Mouse (Mus musculus) neural tube, embryonic 10.5 days (tissue): ENCODE data around the gene Tsacc.
"Not testable (repeated sequence)": the region's sequence is repeated elsewhere in the genome, so short reads cannot be mapped to it uniquely, and the experiment has no call there.

ENCODE experiments used
- DNase-seq: peaks from one replicate; pipeline ENCODE4 v3.0.0-alpha.2; 2017; ENCODE audit warnings: low spot score; ENCODE audit errors: extremely low spot score

The Tsacc gene

GRCm38 (mm10) chr3:88284815-88285564 is 11.8 kb downstream of the Tsacc start:
- DNase-seq, result not testable (repeated sequence)

DNA sequence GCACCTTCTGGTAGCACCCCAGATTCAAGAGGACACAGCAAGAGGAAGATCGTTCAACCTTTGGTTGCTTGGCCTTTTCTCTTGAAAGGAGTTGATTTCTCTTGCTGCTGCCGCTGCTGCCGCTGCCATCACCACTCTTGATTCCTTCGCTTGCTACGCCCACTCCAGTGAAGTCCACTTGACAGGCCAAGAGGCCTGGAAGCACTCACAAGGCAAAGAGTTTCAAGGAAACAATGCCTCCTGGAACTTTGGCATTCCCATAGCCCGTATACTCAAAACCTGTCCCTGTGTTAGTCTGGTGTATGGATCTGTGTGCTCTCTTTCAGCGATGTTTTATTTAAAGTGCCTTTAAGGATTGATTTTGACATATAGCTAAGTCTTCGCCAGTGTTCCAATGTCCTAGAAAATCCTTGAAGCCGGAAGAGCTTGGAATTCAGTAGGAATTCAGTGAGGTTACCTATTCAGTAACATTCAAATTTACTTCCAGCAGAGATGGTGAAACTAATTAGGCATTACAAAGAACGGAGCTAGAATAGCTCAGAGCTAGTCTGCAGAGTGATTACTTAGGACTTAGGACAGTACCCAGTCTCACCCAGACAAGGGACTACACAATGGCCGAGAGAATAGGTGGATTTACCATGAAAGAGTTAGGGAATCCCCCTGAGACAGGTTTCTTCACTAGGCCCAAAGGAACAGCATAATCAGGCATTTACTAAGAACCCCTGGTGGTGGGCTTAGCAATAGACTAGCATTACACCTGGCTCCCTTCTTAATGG is 15.5 kb downstream of the Tsacc start:
- not testable (repeated sequence) for DNase-seq

DNA sequence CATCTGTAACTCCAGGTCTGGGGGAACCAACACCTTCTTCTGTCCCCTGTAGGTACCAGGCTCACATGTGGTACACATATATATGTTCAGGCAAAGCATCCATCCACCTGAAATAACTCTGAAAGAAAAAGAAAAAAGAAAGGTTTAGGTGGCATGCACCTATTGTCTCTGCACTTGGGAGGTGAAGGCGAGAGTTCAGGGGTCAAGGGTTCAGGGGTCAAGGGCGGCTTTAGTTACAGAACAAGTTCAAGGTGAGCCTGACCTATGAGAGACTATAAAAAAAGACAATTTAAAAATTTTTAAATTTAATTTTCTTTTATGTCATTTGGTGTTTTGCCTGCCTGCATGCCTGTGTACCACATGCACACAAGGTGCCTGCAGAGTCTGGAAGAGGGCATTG is 16.8 kb downstream of the Tsacc start:
- no peak for DNase-seq

- DNase-seq, result no peak
Measured at GRCm38 (mm10) chr3:88276529-88277143, 20.2 kb downstream of the Tsacc start.

DNA sequence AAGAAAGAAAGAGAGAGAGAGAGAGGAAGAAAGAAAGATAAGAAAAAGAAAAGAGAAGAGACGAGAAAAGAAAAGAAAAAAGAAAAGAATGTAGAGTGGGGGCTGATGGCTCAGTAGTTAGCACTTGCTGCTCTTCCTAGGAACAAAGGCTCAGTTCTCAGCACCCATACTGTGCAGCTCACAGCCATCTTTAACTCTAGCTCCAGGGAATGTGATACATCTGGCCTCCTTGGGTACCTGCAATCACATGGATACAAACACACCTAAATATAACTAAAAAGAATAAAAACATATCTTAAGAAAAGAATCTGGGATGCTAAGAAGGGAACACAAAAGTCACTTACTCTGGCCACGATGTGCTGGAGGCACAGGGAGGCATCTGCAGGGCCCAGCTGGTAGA is 20.7 kb downstream of the Tsacc start:
- DNase-seq, result no peak

DNA sequence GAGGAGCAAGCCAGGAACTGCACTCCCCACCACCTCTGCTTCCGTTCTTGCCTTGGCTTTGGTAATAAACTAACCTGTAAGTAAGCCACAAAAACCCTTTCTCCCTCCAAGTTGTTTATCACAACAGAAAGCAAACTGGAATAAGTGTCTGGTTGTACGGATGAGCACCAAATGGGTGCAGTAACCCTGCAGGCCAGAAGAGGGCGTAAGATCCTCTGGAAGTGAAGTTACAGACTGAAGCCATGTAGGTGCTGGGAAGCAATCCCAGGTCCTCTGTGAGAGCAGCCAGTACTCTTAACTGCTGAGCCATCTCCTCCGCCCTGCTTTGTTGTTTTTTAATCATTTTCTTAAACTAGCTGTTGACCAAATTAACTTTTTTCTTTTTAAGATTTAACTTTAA is 22.8 kb downstream of the Tsacc start:
- DNase-seq, result no peak

DNA sequence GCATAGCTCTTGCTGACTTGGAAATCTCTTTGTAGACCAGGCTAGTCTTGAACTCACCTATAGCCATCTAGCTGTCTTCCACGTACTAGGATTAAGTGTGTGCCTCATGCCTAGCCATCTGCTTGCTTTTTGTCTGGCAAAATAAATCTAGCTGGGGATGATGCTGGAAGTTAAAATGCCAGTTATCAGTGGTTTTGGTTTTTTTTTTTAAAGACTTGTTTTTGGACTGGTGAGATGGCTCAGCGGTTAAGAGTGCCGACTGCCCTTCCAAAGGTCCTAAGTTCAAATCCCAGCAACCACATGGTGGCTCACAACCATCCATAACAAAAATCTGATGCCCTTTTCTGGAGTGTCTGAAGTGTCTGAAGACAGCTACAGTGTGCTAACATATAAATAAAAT is 24.9 kb downstream of the Tsacc start:
- DNase-seq, result no peak

DNA sequence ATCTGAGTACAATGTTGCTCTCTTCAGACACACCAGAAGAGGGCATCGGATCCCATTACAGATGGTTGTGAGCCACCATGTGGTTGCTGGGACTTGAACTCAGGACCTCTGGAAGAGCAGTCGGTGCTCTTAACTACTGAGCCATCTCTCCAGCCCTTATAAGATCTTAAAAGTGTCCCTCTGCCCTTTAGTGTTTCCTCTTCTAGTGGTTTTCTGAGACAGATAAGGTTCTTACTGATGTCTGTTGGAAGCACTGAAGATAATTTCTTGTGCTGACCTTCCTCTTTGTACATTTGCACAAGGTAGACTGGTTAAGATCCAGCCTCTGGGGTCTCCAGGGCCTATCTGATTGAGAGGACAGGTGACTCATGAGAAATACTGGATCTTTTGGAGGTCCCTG is 25.5 kb downstream of the Tsacc start:
- DNase-seq, result not testable (repeated sequence)

- no peak for DNase-seq
Measured at GRCm38 (mm10) chr3:88268991-88269390, 27.8 kb downstream of the Tsacc start.

GRCm38 (mm10) chr3:88268014-88268413 is 28.8 kb downstream of the Tsacc start:
- DNase-seq, result not testable (repeated sequence)

- no peak for DNase-seq
Measured at GRCm38 (mm10) chr3:88262346-88262745, 34.5 kb downstream of the Tsacc start.

- no peak for DNase-seq
Measured at GRCm38 (mm10) chr3:88256382-88256781, 40.4 kb downstream of the Tsacc start.

DNA sequence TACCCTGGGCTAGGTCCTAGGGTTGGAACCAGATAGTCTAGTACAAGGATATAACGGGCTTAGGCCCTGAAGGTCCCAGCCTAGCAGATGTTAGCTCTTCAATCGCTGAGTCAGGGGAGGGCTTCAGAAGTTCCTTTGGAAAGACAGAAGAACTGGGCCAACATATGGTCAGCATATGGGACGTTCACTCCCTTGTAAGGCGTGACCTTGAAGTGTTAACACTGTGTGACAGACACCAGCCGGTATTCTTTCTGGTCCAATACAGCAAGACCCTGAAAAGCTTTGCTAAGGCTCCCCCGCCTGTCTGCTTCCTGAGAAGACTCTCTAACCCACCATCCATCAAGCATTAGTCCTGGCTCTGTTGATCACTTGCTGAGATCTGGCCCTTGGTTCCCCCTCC is 40.8 kb downstream of the Tsacc start:
- no peak for DNase-seq

GRCm38 (mm10) chr3:88254268-88254926 is 42.4 kb downstream of the Tsacc start, which contains the start of gene Rhbg:
TSS of gene Rhbg (minus strand) at chr3:88254709.
- no peak for DNase-seq

DNA sequence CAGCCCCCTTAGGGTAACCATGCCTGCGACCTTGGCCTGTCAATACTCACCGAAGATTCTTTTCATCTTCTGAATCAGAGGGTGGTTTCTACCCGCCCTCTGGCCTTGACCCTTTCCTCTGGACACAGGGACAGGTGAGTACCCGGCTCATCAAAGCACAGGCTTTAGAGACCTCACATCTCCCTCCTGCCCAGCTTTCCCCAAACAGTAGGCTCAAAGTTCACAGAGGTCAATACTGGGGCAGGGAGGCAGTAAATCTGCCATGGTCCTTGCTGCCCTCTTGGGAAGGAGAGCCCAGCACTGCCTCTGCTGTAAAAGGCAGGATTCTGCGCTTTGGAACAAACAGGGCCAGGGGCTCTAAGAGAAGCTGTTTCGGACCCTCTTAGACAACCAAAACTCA is 44.1 kb downstream of the Tsacc start:
- DNase-seq, result no peak

DNA sequence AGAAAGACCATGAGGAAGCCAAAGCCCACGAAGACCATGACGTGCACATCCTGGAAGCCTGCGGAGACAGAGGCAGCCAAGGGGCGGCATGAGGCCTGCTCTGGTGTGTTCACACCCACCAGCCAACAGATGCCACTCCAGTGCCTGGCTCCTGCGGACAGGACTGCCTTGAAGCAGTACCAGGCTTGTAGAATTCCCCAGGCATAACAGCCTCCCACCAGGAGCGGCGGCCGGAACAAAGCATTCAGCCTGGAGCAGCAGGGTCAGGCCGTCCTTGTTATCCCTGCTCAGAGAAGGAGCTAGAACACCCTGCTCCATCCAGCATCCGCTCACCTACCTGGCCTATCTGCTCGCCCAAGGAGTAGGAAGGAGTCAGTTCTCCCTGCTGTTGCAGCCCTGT is 48.4 kb downstream of the Tsacc start:
- no peak for DNase-seq

DNA sequence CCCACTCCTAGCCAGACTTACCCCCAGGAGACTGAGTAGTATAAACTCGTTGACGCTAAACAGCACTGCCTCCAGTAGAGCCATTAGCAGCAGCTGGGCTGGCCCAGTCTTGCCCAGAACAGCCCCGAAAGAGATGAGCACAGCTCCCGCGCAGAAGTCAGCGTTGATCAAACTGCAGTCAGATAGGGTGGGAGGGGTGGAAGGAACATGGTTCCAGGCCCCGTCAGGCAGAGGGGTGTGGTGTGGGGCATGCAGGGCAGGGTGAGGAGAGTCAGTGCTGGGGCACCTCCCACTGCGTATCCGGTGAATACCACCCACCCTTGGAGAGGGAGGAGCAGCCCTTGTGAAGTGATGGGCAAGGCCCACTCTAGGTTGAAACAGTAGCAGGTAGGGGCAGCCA is 49.1 kb downstream of the Tsacc start:
- DNase-seq, result no peak

GRCm38 (mm10) chr3:88245811-88246210 is 51.0 kb downstream of the Tsacc start:
- DNase-seq, result peak; percentile 75

GRCm38 (mm10) chr3:88244071-88244470 is 52.7 kb downstream of the Tsacc start:
- DNase-seq, result peak; percentile 64

- DNase-seq, result peak; percentile 82
Measured at GRCm38 (mm10) chr3:88242531-88242930, 54.3 kb downstream of the Tsacc start.

GRCm38 (mm10) chr3:88241045-88241786 is 55.6 kb downstream of the Tsacc start:
- DNase-seq, result peak; percentile 70
